Mouse (Mus musculus): Measurements from ENCODE around the gene Prtn3. TPM values are rescaled to one million over a fixed set of nuclear protein-coding genes. Genes with fewer than 3 reads are reported as not detected.

Gene Prtn3
- total RNA-seq, 2 experiments from 2014 or later, result 4.5 to 5.2 TPM

GRCm38 (mm10) chr10:79896306-79896705 is 22.0 kb downstream of the Prtn3 start:
- intact Hi-C loops (cut with DNase I), result no loop called here
- no peak for DNase-seq (ENCODE audit: extremely low spot score in 1 of 2, low spot score in 2 of 2)

- intact Hi-C loops (cut with DNase I), result no loop called here
These were observed 22.5 kb downstream of the Prtn3 start for GRCm38 (mm10) chr10:79896814-79897213.

GRCm38 (mm10) chr10:79897316-79898245 is 23.3 kb downstream of the Prtn3 start:
- no peak for DNase-seq (ENCODE audit: extremely low spot score in 1 of 2, low spot score in 2 of 2)
- intact Hi-C loops (cut with DNase I), result no loop called here

More at GRCm38 (mm10) chr10:79896814-79897213, 22.5 kb downstream of the Prtn3 start:
- DNase-seq (ENCODE audit: extremely low spot score in 1 of 2, low spot score in 2 of 2), result no peak

DNA sequence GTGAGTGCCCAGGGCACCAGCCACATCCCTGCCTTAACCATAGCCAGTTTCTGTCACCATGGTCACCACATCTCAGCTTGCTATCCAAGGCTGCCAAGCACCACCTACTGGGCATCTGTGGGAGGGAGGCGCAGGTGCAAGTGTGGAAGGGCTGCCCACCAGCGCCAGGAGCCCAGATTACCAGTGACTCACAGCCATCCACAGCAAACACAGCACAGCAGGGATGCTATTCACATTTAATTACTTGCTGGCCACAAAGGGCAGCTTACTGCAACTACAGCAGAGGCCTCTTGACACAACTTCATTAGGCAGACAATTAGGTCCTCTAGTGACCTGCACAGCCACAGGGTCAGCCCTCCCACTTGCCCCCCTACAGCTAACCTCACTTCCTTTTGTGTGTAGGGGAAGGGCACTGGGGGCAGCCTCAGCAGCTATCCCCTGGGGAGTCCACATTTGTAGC is 26.7 kb downstream of the Prtn3 start:
- DNase-seq (ENCODE audit: extremely low spot score in 1 of 2, low spot score in 2 of 2), result no peak
- intact Hi-C loops (cut with DNase I), result no loop called here

- no peak for DNase-seq (ENCODE audit: extremely low spot score in 1 of 2, low spot score in 2 of 2)
- intact Hi-C loops (cut with DNase I), result no loop called here
These were observed 32.4 kb downstream of the Prtn3 start for GRCm38 (mm10) chr10:79906712-79907111.

- DNase-seq (ENCODE audit: extremely low spot score in 1 of 2, low spot score in 2 of 2), result no peak
- intact Hi-C loops (cut with DNase I), result no loop called here
These were observed 33.1 kb downstream of the Prtn3 start for GRCm38 (mm10) chr10:79907415-79907814.

DNA sequence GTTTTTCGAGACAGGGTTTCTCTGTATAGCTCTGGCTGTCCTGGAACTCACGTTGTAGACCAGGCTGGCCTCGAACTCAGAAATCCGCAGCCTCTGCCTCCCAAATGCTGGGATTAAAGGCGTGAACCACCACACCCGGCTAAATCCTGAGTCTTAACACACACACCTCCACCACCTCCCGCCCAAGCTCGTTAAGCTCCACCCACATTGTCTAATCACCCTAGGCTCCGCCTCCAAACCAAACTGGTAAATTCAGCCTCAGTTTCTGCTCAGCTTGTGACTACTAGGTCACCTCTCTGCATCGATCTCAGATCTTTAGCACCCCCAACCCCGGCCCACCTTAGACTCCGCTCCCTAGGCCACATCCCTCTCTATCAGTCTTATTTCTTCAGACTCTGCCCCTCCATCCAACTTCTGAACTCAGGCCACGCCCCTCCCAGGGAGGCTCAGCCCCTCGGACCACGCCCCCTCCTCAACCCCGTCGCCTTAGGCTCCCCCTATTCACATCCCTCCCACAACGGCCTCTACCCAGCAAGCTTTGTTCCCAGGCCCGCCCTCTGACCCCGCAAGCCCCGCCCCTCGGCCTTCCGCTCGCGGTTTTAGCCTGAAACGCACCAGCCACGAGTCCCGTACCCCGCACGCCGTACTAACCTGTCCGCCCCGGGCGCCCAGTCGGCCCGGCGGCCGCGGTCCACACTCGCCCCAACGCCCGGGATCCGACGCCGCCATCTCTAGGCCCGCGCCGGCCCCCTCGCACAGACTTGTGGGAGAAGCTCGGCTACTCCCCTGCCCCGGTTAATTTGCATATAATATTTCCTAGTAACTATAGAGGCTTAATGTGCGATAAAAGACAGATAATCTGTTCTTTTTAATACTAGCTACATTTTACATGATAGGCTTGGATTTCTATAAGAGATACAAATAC is 34.2 kb downstream of the Prtn3 start, which contains the start of gene Med16:
Gene Med16, minus strand, starts transcription at position 757 of the 925 bp plus-strand sequence.
- peak; percentile 90 to 97 for DNase-seq (ENCODE audit: extremely low spot score in 1 of 2, low spot score in 2 of 2)
- intact Hi-C loops (cut with DNase I), result no loop called here

GRCm38 (mm10) chr10:79909092-79909922 is 35.0 kb downstream of the Prtn3 start:
- peak in 1 of 2 experiments; percentile 72 for DNase-seq (ENCODE audit: extremely low spot score in 1 of 2, low spot score in 2 of 2)
- intact Hi-C loops (cut with DNase I), result no loop called here

GRCm38 (mm10) chr10:79910556-79910955 is 36.3 kb downstream of the Prtn3 start, which contains the start of gene Gm26602:
Gm26602 (plus strand) TSS chr10:79910856.
- DNase-seq (ENCODE audit: extremely low spot score in 1 of 2, low spot score in 2 of 2), result no peak
- intact Hi-C loops (cut with DNase I), result no loop called here

- peak in 1 of 2 experiments; percentile 44 for DNase-seq (ENCODE audit: extremely low spot score in 1 of 2, low spot score in 2 of 2)
- intact Hi-C loops (cut with DNase I), result no loop called here
These were observed 38.1 kb downstream of the Prtn3 start for GRCm38 (mm10) chr10:79912412-79912811.

DNA sequence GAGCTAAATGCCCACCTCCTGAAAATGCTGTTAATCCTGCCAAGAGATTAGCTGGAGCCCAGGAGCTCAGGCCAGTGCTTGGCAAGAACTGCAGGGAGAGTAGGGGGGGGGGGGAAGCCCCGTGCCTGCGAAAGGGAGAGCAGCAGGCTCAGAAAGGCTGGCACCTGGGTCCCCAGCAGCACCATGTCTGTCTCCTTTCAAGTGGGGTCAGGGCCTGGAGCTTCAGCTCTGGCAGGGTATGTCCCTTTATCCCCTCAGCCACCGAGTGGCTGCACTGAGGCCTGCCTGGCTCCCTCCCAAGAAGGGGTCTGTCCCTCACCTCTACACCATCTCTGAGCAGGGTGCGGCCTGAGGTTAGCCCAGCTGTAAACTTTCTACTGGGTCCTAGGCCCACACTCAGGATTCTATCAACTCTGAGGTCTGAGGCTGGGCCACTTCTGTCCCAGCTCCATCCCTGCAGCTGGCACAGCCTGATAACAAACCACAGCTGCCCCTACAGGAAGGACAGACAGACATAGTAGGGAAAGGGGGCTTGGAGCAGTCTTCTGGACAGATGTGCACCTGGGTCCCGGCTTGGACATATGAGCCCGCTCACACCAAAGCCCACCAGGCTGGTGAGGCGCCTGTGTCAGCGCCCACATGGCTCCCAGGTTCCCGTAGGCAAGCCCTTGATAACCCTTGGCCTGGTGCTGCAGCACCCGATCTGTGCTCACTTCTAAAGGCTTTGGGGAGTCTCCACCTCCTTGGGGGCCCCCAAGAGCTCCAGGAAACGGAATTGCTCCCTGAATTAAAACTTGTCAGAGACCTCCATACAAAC is 40.1 kb downstream of the Prtn3 start:
- DNase-seq (ENCODE audit: extremely low spot score in 1 of 2, low spot score in 2 of 2), result no peak
- intact Hi-C loops (cut with DNase I), result no loop called here

- DNase-seq (ENCODE audit: extremely low spot score in 1 of 2, low spot score in 2 of 2), result no peak
- intact Hi-C loops (cut with DNase I), result no loop called here
These were observed 40.8 kb downstream of the Prtn3 start for GRCm38 (mm10) chr10:79914948-79915596.

DNA sequence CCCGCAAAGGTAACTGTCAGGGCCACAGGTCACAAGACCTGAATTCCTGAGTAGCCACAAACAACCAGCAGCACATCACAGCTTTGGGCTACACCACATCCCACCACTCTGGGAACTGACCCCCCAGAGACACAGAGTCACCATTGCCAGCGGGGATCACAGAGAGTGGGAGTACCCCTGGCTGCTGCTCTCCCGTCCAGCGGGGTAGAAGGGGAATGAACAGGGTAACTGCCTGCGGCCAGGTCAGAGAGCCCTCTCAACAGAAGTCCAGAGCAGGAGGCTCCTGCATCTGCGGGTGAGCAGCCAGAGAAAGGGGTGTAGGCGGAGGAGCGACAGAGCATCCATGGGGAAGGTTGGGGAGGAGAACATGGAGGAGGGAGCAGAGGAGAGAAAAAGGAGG is 41.8 kb downstream of the Prtn3 start:
- intact Hi-C loops (cut with DNase I), result no loop called here
- no peak for DNase-seq (ENCODE audit: extremely low spot score in 1 of 2, low spot score in 2 of 2)

- intact Hi-C loops (cut with DNase I), result no loop called here
- DNase-seq (ENCODE audit: extremely low spot score in 1 of 2, low spot score in 2 of 2), result peak; percentile 76 to 93
These were observed 42.7 kb downstream of the Prtn3 start, which contains the start of gene Kiss1r for GRCm38 (mm10) chr10:79916808-79917531. Kiss1r (plus strand) TSS chr10:79916971.

DNA sequence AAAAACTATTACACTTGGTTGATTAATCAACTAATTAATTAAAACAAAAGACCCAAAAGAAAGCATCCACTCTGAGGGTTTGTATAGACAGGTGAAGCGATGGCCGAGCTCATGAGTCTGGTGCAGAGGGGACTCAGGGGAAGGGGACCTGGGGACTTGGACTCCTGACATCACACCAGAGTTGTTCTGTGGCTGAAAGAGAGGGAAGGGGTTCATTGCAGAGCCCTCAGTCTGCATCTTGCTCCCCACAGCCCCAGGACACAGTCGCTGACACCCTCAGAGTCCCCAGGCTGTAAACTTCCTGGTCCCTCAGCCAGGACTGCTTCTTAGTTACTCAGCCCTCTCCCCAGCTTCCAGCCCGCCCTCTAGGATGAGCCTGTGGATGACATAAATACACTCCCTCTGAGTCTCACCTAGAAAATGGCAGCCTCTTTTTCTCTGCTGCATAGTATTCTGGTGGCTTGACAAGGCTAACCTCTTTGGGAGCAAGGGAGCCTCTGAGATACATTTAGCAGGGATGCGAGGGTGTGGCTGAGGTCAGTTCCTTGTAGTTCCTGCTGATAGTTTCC is 43.3 kb downstream of the Prtn3 start:
- intact Hi-C loops (cut with DNase I), result no loop called here
- DNase-seq (ENCODE audit: extremely low spot score in 1 of 2, low spot score in 2 of 2), result no peak
